Mouse (Mus musculus) midbrain, postnatal 0 days (tissue): ENCODE data around the gene Evx1. TPM values are rescaled to one million over a fixed set of nuclear protein-coding genes. Genes with fewer than 3 reads are reported as not detected.
"Not testable (repeated sequence)": the region's sequence is repeated elsewhere in the genome, so short reads cannot be mapped to it uniquely, and the experiment has no call there.

Source experiments
- ATAC-seq: fragments of 200-750 bp; cut with Nextera tagmentation; 2 replicates; pipeline ENCODE4 v1.8.0; 2017; ENCODE audit warnings: moderate number of reproducible peaks, mild to moderate bottlenecking, moderate TSS enrichment, moderate library complexity; ENCODE audit not compliant: low FRiP score
- DNase-seq: peaks from one replicate; pipeline ENCODE4 v3.0.0-alpha.2; 2015; ENCODE audit warnings: low spot score
- H3K27ac ChIP-seq: fragments of 300-500 bp; sonication (generic); 2 replicates; pipeline ENCODE4 v1.5.1; 2014; ENCODE audit warnings: low read depth, mild to moderate bottlenecking, low read length, mixed read lengths
- H3K27me3 ChIP-seq: fragments of 300-500 bp; sonication (generic); 2 replicates; pipeline ENCODE4 v1.6.1; 2014; ENCODE audit warnings: low read length, control low read depth, mixed read lengths; ENCODE audit not compliant: insufficient read depth
- H3K36me3 ChIP-seq: fragments of 300-500 bp; sonication (generic); 2 replicates; pipeline ENCODE4 v1.6.1; 2014; ENCODE audit warnings: low read length, control low read depth, mixed read lengths; ENCODE audit not compliant: insufficient read depth
- H3K4me1 ChIP-seq: fragments of 300-500 bp; sonication (generic); 2 replicates; pipeline ENCODE4 v1.6.1; 2014; ENCODE audit warnings: mild to moderate bottlenecking, control low read depth, antibody characterized with exemption, low read length, mixed read lengths; ENCODE audit not compliant: insufficient read depth
- H3K4me2 ChIP-seq: fragments of 300-500 bp; sonication (generic); 2 replicates; pipeline ENCODE4 v1.6.1; 2014; ENCODE audit warnings: low read depth, mild to moderate bottlenecking, low read length, mixed read lengths; ENCODE audit not compliant: poor library complexity, severe bottlenecking
- H3K4me3 ChIP-seq: fragments of 300-500 bp; sonication (generic); 2 replicates; pipeline ENCODE4 v1.5.1; 2014; ENCODE audit warnings: low read depth, mild to moderate bottlenecking, low read length, moderate library complexity
- H3K9ac ChIP-seq: fragments of 300-500 bp; sonication (generic); replicated peaks from 2 replicates; pipeline ENCODE4 v1.6.1; 2014; ENCODE audit warnings: mild to moderate bottlenecking, low read length, moderate library complexity, mixed read lengths; ENCODE audit not compliant: poor library complexity, severe bottlenecking
- H3K9me3 ChIP-seq: fragments of 300-500 bp; sonication (generic); 2 replicates; pipeline ENCODE4 v1.6.1; 2016; ENCODE audit warnings: low read length, control low read depth
- CTCF ChIP-seq: IDR thresholded peaks from 2 replicates; pipeline ENCODE4 v1.5.1; 2016; ENCODE audit warnings: antibody characterized with exemption, mild to moderate bottlenecking
- WGBS: fragments of 180-500 bp; shearing (Covaris S2); extraction: QIAGEN DNeasy Blood & Tissue Kit; methylation state at CpG from one replicate; pipeline ENCODE4 v1.1.7; 2014; 5-methylcytosine and 5-hydroxymethylcytosine counted together
- polyA plus RNA-seq: library from polyadenylated mRNA; unstranded; fragments of >200 nt; fragmentation: Nextera tagmentation; extraction: Ambion mirVana; gene quantifications from 2 replicates; pipeline ENCODE4 v1.2.1, GENCODE M21; 2015
- total RNA-seq: library from RNA; depleted of rRNA; stranded (reverse); fragments of >200 nt; gene quantifications from 2 replicates; pipeline ENCODE4 v1.2.3, GENCODE M21; 2014

Evx1 gene
- total and polyA plus RNA-seq, 2 experiments from 2014 or later, result 0.85 to 1.0 TPM

GRCm38 (mm10) chr6:52321826-52322315, 8.6 kb downstream of the Evx1 start:
- no peaks in the 10 kb centered on the region for H3K4me1 ChIP-seq

GRCm38 (mm10) chr6:52322721-52323215, 9.5 kb downstream of the Evx1 start:
- WGBS, result 4% methylated on average over 16 of the region's 16 CpGs
- ATAC-seq (no peak), DNase-seq (no peak)
- no peaks in the 10 kb centered on the region for H3K36me3 ChIP-seq
- no peak overlapping the region for H3K27ac ChIP-seq
- peaks cover 56% of the 10 kb centered on the region for H3K27me3 ChIP-seq
- no peak overlapping the region for H3K4me2 ChIP-seq
- H3K9ac ChIP-seq, result no peak overlapping the region
- TF ChIP-seq CTCF, result no peak
- H3K4me1 ChIP-seq, result no peaks in the 10 kb centered on the region
- no peaks in the 10 kb centered on the region for H3K9me3 ChIP-seq
- H3K4me3 ChIP-seq, result no peak overlapping the region

More at GRCm38 (mm10) chr6:52321826-52322315, 8.6 kb downstream of the Evx1 start:
- Histone ChIP-seq H3K4me3 (no peak overlapping the region), H3K27ac (no peak overlapping the region), H3K9me3 (no peaks in the 10 kb centered on the region), H3K4me2 (no peak overlapping the region), H3K36me3 (no peaks in the 10 kb centered on the region), H3K27me3 (peaks cover 65% of the 10 kb centered on the region), H3K9ac (no peak overlapping the region)
- ATAC-seq (no peak), DNase-seq (no peak)
- WGBS, result 1% methylated on average over 19 of the region's 21 CpGs
- TF ChIP-seq CTCF, result no peak

GRCm38 (mm10) chr6:52323292-52323691, 10.0 kb downstream of the Evx1 start:
- peaks cover 52% of the 10 kb centered on the region for H3K27me3 ChIP-seq

GRCm38 (mm10) chr6:52324061-52324460, 10.8 kb downstream of the Evx1 start:
- H3K4me1 ChIP-seq, result no peaks in the 10 kb centered on the region
- no peak overlapping the region for H3K9ac ChIP-seq
- ATAC-seq, result no peak
- no peaks in the 10 kb centered on the region for H3K9me3 ChIP-seq
- H3K4me2 ChIP-seq, result no peak overlapping the region
- peaks cover 49% of the 10 kb centered on the region for H3K27me3 ChIP-seq
- no peak overlapping the region for H3K4me3 ChIP-seq
- TF ChIP-seq CTCF, result no peak
- DNase-seq, result no peak
- WGBS, result 42% methylated on average over 3 of the region's 3 CpGs
- no peak overlapping the region for H3K27ac ChIP-seq
- H3K36me3 ChIP-seq, result no peaks in the 10 kb centered on the region

More at GRCm38 (mm10) chr6:52323292-52323691, 10.0 kb downstream of the Evx1 start:
- ATAC-seq (no peak), DNase-seq (no peak)
- Histone ChIP-seq H3K9ac (no peak overlapping the region), H3K9me3 (no peaks in the 10 kb centered on the region), H3K4me2 (no peak overlapping the region), H3K36me3 (no peaks in the 10 kb centered on the region), H3K27ac (no peak overlapping the region), H3K4me1 (no peaks in the 10 kb centered on the region), H3K4me3 (no peak overlapping the region)
- 4% methylated on average over 10 of the region's 10 CpGs for WGBS
- no peak for TF ChIP-seq CTCF

GRCm38 (mm10) chr6:52346816-52347215, 33.5 kb downstream of the Evx1 start:
- H3K27ac ChIP-seq, H3K4me2 ChIP-seq, H3K4me3 ChIP-seq, H3K4me1 ChIP-seq, H3K36me3 ChIP-seq, DNase-seq, H3K9me3 ChIP-seq, H3K9ac ChIP-seq, ATAC-seq, H3K27me3 ChIP-seq: not testable (repeated sequence)
- 86% methylated on average over 16 of the region's 16 CpGs for WGBS

GRCm38 (mm10) chr6:52366021-52366420, 52.7 kb downstream of the Evx1 start:
- no peak overlapping the region for H3K27ac ChIP-seq
- WGBS, result 49% methylated on average over 2 of the region's 2 CpGs
- H3K9me3 ChIP-seq, result no peaks in the 10 kb centered on the region
- no peak for TF ChIP-seq CTCF
- ATAC-seq (no peak), DNase-seq (no peak)
- H3K27me3 ChIP-seq, result no peaks in the 10 kb centered on the region
- no peaks in the 10 kb centered on the region for H3K36me3 ChIP-seq
- H3K4me2 ChIP-seq, result no peak overlapping the region
- H3K9ac ChIP-seq, result no peak overlapping the region
- H3K4me3 ChIP-seq, result no peak overlapping the region
- no peaks in the 10 kb centered on the region for H3K4me1 ChIP-seq
